Mouse (Mus musculus) heart, postnatal 10 days (tissue): ENCODE data around the gene Nat9. TPM values are rescaled to one million over a fixed set of nuclear protein-coding genes. Genes with fewer than 3 reads are reported as not detected.

ENCODE experiments used
- DNase-seq, 2 experiments: peaks; one replicate each; pipeline ENCODE4 v3.0.0; 2021
- intact Hi-C: fragments of 180-260 bp; cut with DNase I; formaldehyde crosslinking; loops from one replicate; pipeline ENCODE4 v1.15.1; 2025
- total RNA-seq, 2 experiments: library from RNA; stranded (reverse); gene quantifications; 2 replicates each; pipeline ENCODE4 v1.2.3; 2021

Gene Nat9
- total RNA-seq, 2 experiments from 2014 or later: 14.8 to 19.9 TPM

DNA sequence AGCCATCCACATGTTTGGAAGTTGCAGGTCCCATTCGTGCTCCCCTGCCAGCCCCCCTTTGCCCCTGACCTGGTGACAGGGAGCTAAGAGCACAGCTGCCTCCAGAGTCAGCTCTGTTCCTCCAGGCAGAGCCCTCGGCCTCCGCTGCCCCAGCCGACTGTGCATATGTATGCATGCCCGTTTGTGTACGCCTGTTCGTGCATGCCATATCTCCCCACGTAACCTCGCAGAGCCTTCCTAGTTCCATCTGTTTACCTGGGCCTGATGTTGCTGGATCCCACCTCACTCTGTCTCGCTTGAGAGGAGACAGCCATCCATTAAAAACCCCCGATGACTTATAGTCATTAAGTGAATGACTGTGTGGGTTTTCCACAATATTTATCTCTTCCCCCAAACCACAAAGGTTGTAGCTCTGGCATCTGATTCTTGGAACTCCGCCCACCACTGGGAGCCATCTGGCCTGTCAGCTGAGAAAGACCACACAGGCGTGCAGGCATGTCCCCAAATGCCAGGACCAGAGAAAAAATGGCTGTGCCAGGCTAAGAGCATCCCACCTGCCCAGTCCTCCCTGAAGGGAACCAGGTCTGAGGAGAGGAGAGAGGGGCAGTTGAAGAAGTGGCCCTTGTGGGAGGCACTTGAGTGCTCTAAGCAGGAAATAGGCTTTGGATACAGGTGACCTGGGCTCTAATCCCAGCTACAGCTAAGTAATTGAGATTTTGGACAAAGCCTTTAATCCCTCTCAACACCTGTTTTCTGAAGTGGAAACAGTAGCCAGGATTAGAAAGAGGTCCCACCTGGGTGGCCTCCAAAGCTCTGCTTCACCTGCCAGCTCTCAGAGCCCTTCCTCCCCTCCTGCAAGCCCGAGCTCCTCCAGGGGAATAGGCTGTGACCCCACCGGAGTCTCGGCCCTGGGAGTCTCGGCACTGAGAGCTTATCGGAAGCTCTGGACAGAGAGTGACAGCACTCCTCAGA lies 30.1 kb upstream of the Nat9 start:
- peak in 1 of 2 experiments; percentile 52 for DNase-seq
- intact Hi-C loops: no loop called here

DNA sequence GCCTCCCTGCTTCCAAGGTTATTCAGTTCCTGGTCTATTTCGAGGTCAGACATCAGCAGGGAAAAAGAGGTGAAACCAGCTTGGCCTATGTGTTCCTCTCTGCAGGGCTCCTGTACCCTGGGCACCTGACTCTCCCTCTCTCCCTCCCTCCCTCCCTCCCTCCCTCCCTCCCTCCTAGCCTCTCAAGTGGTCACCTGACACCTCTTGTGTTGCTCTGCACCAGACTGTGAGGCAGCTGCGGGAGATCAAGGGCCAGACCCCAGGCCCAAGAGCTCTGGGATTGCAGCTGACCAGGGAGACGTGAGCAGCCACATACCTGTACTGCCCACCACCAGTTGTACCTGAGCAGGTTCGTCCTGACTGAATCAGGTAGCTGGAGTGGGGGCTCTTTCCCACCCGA lies 27.5 kb upstream of the Nat9 start:
- DNase-seq: no peak
- intact Hi-C loops: no loop called here

DNA sequence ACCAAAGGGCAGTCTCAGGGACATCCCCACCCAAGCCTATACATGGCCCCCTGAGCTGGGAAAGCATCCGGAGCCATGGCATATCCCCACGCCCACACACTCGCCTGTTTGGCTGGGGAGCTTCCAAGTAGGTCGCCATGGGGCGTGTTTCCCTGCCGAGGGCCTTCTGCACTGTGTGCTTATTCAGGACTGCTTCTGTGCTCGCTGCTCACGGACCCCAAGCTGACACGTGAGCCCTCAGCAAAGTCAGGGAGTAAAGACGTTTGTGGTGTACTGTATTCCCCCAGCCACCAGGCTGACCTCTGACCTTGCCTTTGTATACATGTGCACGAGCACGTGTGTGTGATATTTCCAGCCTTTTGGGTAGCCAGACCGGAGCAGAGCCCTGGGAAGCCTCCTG lies 24.5 kb upstream of the Nat9 start:
- intact Hi-C loops: no loop called here
- DNase-seq: no peak

DNA sequence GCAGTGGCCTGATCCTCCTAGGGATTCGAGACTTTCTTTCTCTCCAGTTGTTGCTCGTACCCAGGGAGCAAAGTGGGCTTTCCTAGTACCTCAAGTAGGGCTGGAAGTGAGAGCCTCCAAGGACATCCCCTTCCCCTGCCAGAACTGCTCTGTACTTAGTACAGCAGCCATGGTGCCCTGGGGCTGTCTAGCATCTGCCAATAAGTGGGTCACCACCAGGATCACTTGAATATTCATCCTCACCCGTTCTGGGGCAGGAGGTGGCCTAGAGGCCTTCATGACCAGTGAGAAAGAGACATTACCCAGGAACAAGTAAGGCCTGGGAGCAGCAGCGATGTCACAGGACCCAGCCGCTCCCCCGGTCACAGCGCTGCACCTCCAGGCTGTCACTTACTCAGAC lies 22.3 kb upstream of the Nat9 start:
- intact Hi-C loops: no loop called here

DNA sequence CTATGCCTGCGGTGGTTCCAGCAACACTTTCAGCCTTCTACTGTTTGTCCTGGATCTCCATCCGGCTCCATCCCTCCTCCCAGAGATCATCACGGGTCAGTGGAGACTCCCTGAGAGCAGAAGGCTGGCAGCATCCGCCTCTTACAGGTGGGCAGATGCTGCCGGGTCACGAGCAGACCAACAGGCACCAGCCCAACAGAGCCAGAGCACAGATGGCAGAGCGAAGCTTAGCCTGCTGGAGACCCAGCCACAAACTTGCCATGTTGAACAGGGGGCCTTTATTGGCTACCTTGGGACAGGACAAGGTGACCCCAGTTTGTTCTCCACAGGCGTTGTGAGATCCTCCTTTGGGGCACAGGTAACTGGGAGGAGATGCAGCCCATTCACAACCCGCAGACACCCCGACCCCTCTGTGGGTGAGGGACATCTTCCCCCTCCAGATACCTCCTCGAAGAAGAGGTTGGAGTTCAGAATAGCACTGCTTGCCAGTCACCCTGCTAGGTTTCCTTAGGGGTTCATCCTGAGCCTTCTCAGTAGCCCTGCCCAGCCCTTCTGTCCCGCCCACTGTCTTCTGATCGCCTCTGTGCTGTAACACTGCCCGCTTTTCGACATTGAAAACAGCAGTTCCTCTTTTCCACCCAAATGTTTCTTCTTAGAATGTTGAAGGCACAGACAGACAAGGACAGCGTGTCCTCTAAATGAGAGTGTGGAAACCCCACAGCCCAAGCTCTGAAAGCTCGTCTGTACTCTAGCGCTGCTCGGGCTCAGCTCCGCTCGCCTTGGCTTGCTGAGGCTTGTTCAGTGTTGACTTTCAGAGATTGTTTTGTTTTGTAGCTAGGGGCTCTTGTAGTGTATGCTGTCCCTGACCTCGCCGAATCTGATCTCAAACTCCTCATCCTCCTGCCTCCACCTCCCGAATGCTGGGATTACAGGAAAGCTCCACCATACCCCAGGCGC lies 21.4 kb upstream of the Nat9 start:
- intact Hi-C loops: no loop called here
- DNase-seq: no peak

More for the DNA sequence above, 22.3 kb upstream of the Nat9 start:
- DNase-seq: no peak

DNA sequence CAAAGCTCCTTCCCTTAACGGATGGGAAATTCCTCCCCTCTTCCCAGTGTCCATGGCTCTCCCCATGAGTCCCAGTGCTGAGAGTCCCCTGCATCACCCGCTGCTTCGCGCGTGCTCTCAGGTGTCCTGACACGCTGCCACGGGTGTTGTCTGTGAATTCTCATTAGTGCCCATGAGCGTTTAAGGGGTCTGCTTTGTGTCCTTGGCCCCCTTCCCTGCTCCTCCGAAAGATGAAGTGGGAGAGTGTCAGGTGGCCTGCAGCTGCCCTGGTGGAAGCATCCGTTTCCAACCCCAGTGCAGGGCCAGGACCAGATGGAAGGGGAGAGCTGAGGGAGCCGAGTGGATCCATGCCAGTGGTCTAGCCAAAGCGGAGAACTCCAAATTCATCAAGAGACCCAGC lies 20.5 kb upstream of the Nat9 start:
- intact Hi-C loops: no loop called here

DNA sequence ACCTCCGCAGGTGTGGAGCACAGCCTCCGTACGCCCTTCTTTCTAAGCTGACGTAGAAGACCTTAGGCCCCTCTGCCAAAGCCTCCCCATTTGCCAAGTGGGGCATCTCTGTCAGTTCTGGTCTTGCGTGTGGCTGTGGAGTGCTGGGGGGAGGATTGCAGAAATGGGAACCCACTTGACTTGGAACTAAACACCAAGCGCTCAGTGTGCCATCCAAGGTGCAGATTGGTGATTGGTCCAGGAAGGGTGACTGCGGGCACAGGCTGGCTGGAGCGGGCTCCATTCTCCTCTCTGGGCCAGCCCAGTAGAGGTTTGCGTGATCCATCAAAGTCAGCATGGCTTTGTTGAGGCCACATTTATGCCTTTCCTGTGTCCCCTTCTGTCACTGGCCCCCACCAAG lies 15.1 kb upstream of the Nat9 start:
- intact Hi-C loops: loop anchor here (1.0 to 2.0 kb wide), 4 partner anchors 30 to 152 kb away; no protein-coding TSS in a partner anchor
- no peak for DNase-seq

More for the DNA sequence above, 20.5 kb upstream of the Nat9 start:
- DNase-seq: no peak

DNA sequence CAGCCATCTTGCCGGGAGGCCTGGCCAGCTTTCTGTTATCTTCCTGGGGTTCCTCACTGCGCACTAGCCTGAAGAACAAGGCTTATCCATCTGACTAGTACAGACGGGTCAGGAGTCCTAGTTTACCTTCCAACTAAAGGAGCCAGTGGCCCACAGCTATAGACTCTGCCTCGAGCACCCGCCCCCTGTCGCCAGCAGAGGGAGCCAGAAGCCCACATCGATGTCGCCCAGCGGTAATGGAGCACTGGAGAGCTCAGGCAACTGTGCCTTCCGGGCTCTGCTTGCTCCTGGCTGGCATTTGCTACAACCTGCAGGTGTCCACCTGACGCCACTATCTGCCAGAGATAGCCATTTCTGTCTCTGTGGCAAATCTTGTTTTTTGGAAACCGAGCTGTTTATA lies 14.7 kb upstream of the Nat9 start:
- peak; percentile 86 to 90 for DNase-seq
- intact Hi-C loops: loop anchor here (1.0 to 2.0 kb wide), 3 partner anchors 30 to 152 kb away; no protein-coding TSS in a partner anchor

DNA sequence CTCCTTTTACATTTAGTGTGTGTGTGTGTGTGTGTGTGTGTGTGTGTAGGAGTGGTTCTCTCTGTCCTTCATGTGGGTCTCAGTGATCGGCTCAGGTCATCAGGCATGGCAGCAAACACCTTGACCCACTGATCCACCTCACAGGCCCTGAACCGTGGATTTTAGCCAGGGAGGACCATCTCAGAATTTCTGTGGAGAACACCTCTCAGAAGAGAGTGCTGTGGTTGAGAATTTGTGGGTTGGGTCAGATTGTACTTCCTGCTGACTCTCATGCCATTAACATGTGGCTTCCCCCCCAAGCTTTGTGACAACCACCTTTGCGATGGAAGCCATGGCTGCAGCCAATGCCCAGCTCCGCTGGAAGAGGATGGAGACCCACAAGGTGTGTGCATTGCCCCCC lies 12.9 kb upstream of the Nat9 start:
- DNase-seq: no peak

DNA sequence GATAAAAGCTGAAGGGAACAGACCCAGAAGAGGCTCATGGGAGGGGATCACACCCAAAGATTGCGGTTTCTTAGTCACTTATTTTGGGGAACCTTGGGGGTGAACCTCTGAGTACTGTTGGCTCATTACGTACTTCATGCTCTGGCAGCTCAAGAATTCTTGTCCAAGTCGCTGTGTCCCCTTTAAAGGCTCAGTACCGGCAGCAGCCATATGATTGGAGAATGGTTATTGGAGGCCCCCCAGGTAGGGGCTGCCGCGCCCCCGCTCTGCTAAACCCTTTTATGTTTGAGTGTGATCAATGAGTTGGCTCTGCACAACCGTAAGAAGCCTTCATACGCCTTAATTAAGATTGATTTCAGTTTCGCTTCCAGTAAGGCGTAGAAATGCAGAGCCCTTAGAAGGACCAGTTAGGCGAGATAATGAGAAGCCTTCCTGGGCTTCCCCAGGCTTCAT lies 11.3 kb upstream of the Nat9 start:
- intact Hi-C loops: no loop called here
- no peak for DNase-seq

More for the DNA sequence above, 12.9 kb upstream of the Nat9 start:
- intact Hi-C loops: no loop called here

DNA sequence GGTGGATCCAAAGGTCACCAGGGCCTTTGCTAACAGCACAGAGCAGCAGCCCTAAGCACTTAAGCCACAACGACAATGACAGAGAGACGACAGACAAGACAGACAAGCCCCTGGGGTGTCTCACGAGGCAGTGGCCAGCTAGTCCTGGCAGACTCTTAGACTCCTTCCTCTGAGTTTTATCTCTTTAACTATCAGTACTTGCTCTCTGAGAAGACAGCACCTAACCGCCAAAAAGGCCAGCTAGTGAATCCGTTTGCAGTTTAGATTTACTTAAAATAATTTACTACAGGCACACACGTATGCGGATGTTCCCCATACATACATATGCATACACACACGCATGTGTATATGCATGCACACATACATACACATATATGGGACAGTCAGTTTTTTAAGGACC lies 9.9 kb upstream of the Nat9 start:
- no peak for DNase-seq
- intact Hi-C loops: no loop called here

DNA sequence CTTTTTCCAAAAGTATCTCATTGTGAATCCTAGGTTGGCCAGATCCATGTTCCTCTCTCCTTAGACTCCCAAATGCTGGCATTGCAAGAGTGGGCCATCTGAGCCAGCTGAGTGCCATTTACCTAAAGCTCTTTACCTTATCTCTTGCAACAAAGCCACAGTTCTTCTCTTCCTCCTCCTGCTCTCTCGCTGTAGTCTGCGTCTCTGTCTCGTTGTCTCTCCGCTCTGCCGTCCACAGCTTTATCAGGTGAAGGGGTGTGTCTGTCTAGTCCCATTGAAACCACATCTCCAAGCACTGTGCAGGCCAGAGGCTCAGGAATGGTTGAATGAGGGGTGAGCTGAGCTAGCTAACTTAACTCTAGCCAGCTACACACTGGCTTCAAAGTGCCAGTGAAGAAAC lies 8.3 kb upstream of the Nat9 start:
- DNase-seq: no peak
- intact Hi-C loops: no loop called here

DNA sequence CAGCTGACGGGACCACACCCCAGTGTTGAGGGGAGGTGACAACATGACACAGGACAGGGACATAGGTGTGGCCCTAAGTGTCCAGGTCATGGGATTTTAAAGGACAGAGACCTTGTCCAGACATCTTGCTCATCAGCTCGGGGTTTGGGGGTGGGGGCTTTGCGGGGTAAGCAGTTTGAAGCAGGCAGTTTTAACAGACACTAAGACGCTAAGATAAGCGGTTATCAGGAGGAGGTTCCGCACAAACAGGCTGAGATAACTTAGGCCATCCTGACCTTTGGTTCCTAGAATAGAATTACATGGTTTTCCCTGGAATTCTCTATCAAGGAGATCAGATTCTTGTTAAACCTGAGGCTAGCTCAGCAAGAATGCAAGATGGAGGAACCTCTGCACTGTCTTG lies 7.0 kb upstream of the Nat9 start:
- DNase-seq: no peak
- intact Hi-C loops: no loop called here

DNA sequence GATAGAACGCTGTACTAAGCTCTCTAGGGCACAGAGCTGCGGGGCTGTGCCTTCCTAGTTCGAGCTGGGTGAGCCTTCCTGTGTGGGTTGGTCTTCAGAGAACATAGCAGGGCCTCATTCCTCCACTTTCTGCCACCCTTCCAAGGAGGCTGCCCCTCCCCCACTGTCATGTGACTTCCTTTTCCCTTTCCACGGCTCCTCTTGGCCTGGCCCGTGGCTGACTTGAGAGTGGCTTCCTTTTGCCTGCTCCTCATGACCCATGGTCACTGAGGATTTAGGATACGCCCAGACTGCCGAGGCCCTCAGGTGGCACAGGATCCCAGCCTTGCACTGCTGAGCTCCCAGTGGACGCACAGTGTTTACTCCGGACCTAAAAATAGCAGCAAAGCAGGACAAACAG lies 4.5 kb upstream of the Nat9 start:
- intact Hi-C loops: no loop called here

DNA sequence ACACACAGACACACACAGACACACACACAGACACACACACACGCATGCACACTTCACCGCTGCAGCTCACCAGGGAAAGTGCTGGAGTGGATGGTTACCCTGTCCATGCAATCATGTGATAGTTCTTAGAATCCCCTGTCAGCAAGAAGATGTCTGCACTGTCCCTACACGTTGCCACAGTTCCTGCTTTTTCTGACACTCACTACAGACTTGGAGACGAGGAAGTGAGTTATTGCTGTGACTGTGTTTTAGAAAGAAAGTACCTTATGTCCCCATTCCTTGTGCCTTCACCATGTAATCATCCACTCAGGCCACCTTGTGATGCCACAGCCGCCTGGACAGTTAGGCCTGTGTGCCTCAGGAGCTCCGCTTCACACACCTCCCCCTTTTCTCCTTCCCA lies 1.6 kb upstream of the Nat9 start:
- intact Hi-C loops: no loop called here
- no peak for DNase-seq

More for the DNA sequence above, 4.5 kb upstream of the Nat9 start:
- peak; percentile 59 to 71 for DNase-seq

DNA sequence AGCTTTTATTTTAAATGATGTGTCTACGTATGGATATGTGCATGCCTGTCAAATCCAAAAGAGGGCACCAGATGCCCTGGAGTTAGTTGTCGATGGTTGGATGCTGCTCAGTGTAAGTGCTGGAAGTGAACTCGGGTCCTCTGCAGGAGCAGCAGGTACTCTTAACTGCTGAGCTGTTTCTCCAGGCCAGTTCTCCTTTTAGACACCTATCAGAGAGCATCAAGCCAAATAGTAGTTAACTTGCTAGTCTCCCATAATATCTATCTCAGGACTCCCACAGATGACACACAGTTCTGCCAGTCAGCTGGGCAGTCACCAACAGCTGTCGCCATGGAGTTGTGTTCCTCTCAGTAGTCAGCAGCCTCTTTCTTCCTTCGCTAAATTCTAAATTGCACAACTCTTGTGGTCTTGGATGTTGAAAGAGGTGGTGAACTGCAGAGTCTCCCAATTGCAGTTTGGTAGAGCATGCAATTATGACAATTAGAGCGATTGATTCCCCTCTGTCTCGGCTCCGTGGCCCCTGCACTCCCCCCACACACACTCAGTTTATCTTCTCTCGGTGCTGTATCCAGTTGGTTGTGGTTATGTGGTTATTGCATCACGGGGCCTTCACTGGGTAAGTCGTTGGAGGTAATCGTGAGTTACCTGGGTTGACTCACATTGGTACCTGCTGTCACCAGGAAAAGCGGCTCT lies 1.0 kb upstream of the Nat9 start:
- DNase-seq: no peak
- intact Hi-C loops: no loop called here

DNA sequence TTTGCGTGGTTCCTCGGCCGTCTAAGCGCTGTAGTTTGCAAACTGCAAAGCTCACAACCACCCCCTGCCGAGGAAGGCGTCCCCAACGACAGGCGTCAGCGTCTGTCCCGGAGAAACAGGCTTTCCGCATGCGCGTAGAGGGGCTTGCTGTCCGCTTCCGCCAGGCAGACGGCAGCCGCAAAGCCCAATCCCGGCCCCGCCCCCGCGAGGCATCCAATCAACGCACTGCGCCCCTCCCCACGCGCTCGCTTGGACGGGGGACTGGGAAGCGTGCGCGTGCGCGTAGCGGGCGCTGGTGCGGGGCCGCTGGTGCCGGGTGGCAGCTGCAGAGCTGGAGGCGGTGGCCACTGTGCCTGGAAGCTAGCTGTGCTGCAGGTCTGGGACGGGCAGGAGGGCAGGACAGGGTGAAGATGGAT lies 427 bp downstream of the Nat9 start, which contains the start of gene Tmem104:
Gene Tmem104, plus strand, starts transcription at position 264 of the 416 bp plus-strand sequence.
- intact Hi-C loops: no loop called here
- peak; percentile 99 for DNase-seq

DNA sequence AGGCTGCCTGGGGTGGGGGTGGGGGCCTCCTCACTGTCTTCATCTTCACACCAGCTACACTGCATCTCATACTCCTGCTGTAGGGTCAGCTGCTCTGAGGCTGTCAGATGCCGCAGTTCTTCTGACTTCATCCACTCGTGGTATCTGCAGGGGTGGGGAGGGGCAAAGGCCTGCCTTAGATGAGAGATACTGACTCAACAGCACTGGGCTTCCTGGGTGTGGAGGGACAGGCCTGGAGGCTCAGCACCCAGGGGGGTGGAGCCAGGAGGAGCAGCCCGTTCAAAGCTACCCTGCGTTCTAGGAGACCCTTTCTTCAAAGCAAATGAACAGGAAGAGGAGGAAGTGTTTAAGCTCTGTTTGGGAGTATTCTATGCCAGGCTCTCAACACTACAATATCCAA lies 2.7 kb downstream of the Nat9 start:
- no peak for DNase-seq
- intact Hi-C loops: no loop called here

DNA sequence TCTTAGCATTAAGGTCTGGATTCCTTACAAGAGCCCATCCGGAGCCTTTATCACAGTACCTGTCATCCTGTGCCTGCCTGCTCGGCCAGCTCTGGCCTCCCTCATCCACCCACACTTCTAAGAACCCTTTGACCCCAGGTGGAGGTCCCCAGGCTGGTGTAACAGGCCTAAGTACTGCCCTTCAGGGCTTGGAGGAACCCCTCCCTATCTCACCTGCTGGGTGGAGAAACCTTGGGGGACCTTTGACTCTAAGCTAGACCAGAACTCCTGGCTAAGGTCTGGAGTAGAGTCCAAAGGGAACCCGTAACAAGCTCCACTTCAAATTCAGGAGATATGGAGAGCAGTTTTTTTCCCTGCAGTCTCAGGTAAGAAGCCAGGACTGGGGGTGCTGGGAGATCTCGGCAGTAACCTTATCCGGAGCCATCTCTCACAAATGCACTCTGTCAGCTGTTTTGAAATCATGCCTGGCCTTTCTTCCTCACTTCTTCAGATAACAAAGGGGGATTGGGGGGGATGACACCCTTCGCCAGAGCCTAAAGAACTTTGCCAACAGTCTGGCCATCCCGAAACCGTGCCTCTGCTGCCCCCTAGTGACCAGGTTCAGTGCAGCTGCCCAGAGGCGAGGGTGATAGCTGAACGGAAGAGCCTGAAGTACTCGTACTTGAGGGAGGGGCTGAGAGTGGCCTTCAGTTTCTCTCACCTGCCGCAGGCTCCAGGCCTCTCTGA lies 5.6 kb downstream of the Nat9 start:
- peak; percentile 83 to 92 for DNase-seq
- intact Hi-C loops: loop anchor here (1.0 kb wide), 2 partner anchors 21 to 99 kb away; no protein-coding TSS in a partner anchor

DNA sequence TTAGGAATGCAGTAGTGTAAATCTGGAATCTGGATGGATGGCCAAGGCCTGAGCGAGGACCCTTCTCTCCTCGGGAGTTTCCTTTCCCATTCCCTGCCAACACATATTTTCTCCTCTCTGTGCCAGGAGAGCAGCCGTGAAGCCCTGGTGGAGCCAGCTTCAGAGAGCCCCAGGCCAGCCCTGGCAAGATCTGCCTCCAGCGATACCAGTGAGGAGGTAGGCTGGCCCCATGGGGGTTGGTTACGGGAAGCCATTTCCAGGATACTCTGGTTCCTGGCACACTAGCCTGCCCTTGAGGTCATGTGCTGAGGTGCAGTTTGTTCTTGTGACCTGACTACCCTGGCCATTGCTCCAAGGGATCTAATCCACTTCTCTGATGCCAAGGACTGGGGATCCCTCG lies 7.8 kb downstream of the Nat9 start:
- intact Hi-C loops: no loop called here
- DNase-seq: no peak
